Mouse (Mus musculus): ENCODE measurements at regions not wholly inside any gene's neighbourhood (a gene's known extent, or its start where the extent isn't known, plus 50 kb on each side); places are given as distances from the start of the nearest gene placed in this dataset.

GRCm38 (mm10) chr10:6013743-6014142 lies 91.5 kb upstream of the Rgs17 start:
- no peak for ATAC-seq (ENCODE audit: low FRiP score)
- Histone ChIP-seq H3K4me2 (no peak overlapping the region), H3K9me3 (ENCODE audit: control insufficient read depth, low read length) (no peaks in the 10 kb centered on the region), H3K27me3 (ENCODE audit: control insufficient read depth, insufficient read depth, low read length) (no peaks in the 10 kb centered on the region), H3K4me3 (ENCODE audit: low read depth, low read length) (no peak overlapping the region), H3K36me3 (ENCODE audit: control insufficient read depth, insufficient read depth, low read length) (no peaks in the 10 kb centered on the region), H3K9ac (ENCODE audit: low read length) (no peak overlapping the region), H3K4me1 (ENCODE audit: control insufficient read depth, insufficient read depth, low read length) (no peaks in the 10 kb centered on the region), H3K27ac (ENCODE audit: low read depth, low read length) (no peak overlapping the region)
- DNase-seq (ENCODE audit: low spot score, missing footprints): no peak
- WGBS: 84% methylated on average over 4 of the region's 4 CpGs

- DNase-seq (ENCODE audit: low spot score, missing footprints): no peak
Measured at GRCm38 (mm10) chr10:6011541-6011940, 89.3 kb upstream of the Rgs17 start.

DNA sequence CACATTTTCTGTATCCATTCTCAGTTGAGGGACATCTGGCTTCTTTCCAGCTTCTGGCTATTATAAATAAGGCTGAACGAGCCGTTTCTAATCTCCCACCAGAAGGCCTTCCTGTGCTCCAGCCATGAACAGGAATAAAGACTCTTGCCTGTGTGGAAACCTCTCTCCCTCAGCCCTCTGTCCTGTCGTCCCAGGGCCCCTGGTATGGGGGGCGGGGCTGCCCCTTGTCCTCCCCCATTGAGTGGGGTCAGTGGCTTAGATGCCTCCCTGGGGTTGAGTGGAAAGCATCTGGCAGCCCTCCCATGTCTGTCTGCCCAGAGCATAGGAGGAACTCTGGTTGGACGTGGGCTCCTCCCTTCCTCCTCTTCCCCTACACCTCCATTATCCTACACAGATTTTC lies 88.8 kb upstream of the Rgs17 start:
- DNase-seq (ENCODE audit: low spot score, missing footprints) (no peak), ATAC-seq (ENCODE audit: low FRiP score) (no peak)
- Histone ChIP-seq H3K4me1 (ENCODE audit: control insufficient read depth, insufficient read depth, low read length) (no peaks in the 10 kb centered on the region), H3K36me3 (ENCODE audit: control insufficient read depth, insufficient read depth, low read length) (no peaks in the 10 kb centered on the region), H3K9me3 (ENCODE audit: control insufficient read depth, low read length) (no peaks in the 10 kb centered on the region), H3K9ac (ENCODE audit: low read length) (no peak overlapping the region), H3K4me3 (ENCODE audit: low read depth, low read length) (no peak overlapping the region), H3K27ac (ENCODE audit: low read depth, low read length) (no peak overlapping the region), H3K27me3 (ENCODE audit: control insufficient read depth, insufficient read depth, low read length) (no peaks in the 10 kb centered on the region), H3K4me2 (no peak overlapping the region)
- WGBS: 51% methylated on average over 5 of the region's 5 CpGs

More at GRCm38 (mm10) chr10:6011541-6011940, 89.3 kb upstream of the Rgs17 start:
- Histone ChIP-seq H3K27ac (ENCODE audit: low read depth, low read length) (no peak overlapping the region), H3K36me3 (ENCODE audit: control insufficient read depth, insufficient read depth, low read length) (no peaks in the 10 kb centered on the region), H3K9ac (ENCODE audit: low read length) (no peak overlapping the region), H3K4me3 (ENCODE audit: low read depth, low read length) (no peak overlapping the region), H3K27me3 (ENCODE audit: control insufficient read depth, insufficient read depth, low read length) (no peaks in the 10 kb centered on the region), H3K4me1 (ENCODE audit: control insufficient read depth, insufficient read depth, low read length) (no peaks in the 10 kb centered on the region), H3K9me3 (ENCODE audit: control insufficient read depth, low read length) (no peaks in the 10 kb centered on the region), H3K4me2 (no peak overlapping the region)
- ATAC-seq (ENCODE audit: low FRiP score): no peak
- 82% methylated on average over 5 of the region's 5 CpGs for WGBS

- Histone ChIP-seq H3K4me2 (no peak overlapping the region), H3K9me3 (ENCODE audit: control insufficient read depth, low read length) (no peaks in the 10 kb centered on the region), H3K36me3 (ENCODE audit: control insufficient read depth, insufficient read depth, low read length) (no peaks in the 10 kb centered on the region), H3K4me3 (ENCODE audit: low read depth, low read length) (no peak overlapping the region), H3K9ac (ENCODE audit: low read length) (no peak overlapping the region), H3K27me3 (ENCODE audit: control insufficient read depth, insufficient read depth, low read length) (no peaks in the 10 kb centered on the region), H3K4me1 (ENCODE audit: control insufficient read depth, insufficient read depth, low read length) (no peaks in the 10 kb centered on the region), H3K27ac (ENCODE audit: low read depth, low read length) (no peak overlapping the region)
- WGBS: 68% methylated on average over 1 of the region's 1 CpGs
- DNase-seq (ENCODE audit: low spot score, missing footprints): no peak
- ATAC-seq (ENCODE audit: low FRiP score): no peak
Measured at GRCm38 (mm10) chr10:6007238-6007972, 85.2 kb upstream of the Rgs17 start.

GRCm38 (mm10) chr10:5981433-5981832 lies 59.2 kb upstream of the Rgs17 start:
- DNase-seq (ENCODE audit: low spot score, missing footprints) (no peak), ATAC-seq (ENCODE audit: low FRiP score) (no peak)
- Histone ChIP-seq H3K9ac (ENCODE audit: low read length) (no peak overlapping the region), H3K27ac (ENCODE audit: low read depth, low read length) (no peak overlapping the region), H3K27me3 (ENCODE audit: control insufficient read depth, insufficient read depth, low read length) (no peaks in the 10 kb centered on the region), H3K4me2 (no peak overlapping the region), H3K9me3 (ENCODE audit: control insufficient read depth, low read length) (no peaks in the 10 kb centered on the region), H3K4me3 (ENCODE audit: low read depth, low read length) (no peak overlapping the region), H3K36me3 (ENCODE audit: control insufficient read depth, insufficient read depth, low read length) (no peaks in the 10 kb centered on the region), H3K4me1 (ENCODE audit: control insufficient read depth, insufficient read depth, low read length) (no peaks in the 10 kb centered on the region)
- WGBS: 94% methylated on average over 1 of the region's 1 CpGs

DNA sequence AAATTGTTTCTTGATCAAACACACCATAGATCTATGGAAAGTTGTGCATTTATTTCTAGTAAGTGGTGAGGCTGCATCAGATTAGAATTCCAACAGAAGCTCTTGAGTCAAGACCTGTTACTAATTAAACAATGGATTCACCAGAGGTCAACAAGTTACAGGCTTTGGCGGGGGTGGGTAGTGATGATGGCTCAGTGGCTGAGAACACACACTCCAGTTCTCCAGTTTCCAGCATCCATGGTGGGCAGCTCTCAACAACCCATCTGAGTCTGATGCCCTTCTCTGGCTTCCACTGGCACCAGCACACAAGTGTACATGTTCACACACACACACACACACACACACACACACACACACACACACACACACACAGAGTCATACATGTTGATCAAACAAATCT lies 56.3 kb upstream of the Rgs17 start:
- no peaks in the 10 kb centered on the region for H3K9me3 ChIP-seq (ENCODE audit: control insufficient read depth, low read length)
- H3K4me3 ChIP-seq (ENCODE audit: low read depth, low read length): no peak overlapping the region
- ATAC-seq (ENCODE audit: low FRiP score) (no peak), DNase-seq (ENCODE audit: low spot score, missing footprints) (no peak)
- no peak overlapping the region for H3K9ac ChIP-seq (ENCODE audit: low read length)
- WGBS: 68% methylated on average over 1 of the region's 1 CpGs
- no peaks in the 10 kb centered on the region for H3K27me3 ChIP-seq (ENCODE audit: control insufficient read depth, insufficient read depth, low read length)
- no peak overlapping the region for H3K27ac ChIP-seq (ENCODE audit: low read depth, low read length)
- H3K4me2 ChIP-seq: no peak overlapping the region
- no peaks in the 10 kb centered on the region for H3K36me3 ChIP-seq (ENCODE audit: control insufficient read depth, insufficient read depth, low read length)
- H3K4me1 ChIP-seq (ENCODE audit: control insufficient read depth, insufficient read depth, low read length): no peaks in the 10 kb centered on the region

Data from midbrain, embryonic 11.5 days (tissue).